Mouse (Mus musculus) hindbrain, embryonic 12.5 days (tissue): Measurements from ENCODE around the gene Pald1. TPM values are rescaled to one million over a fixed set of nuclear protein-coding genes. Genes with fewer than 3 reads are reported as not detected.

Experiments
- ATAC-seq: fragments of 200-750 bp; cut with Nextera tagmentation; 2 replicates; pipeline ENCODE4 v1.8.0; 2017; ENCODE audit warnings: moderate TSS enrichment; ENCODE audit not compliant: low FRiP score
- H3K27ac ChIP-seq: fragments of 300-500 bp; sonication (generic); 2 replicates; pipeline ENCODE4 v1.5.1; 2016; ENCODE audit warnings: mild to moderate bottlenecking
- H3K27me3 ChIP-seq: fragments of 300-500 bp; sonication (generic); 2 replicates; pipeline ENCODE4 v1.6.1; 2016; ENCODE audit warnings: mild to moderate bottlenecking
- H3K36me3 ChIP-seq: fragments of 300-500 bp; sonication (generic); 2 replicates; pipeline ENCODE4 v1.6.1; 2016; ENCODE audit warnings: mild to moderate bottlenecking
- H3K4me1 ChIP-seq: fragments of 300-500 bp; sonication (generic); 2 replicates; pipeline ENCODE4 v1.6.1; 2016
- H3K4me2 ChIP-seq: fragments of 300-500 bp; sonication (generic); replicated peaks from 2 replicates; pipeline ENCODE4 v1.6.1; 2016; ENCODE audit warnings: mild to moderate bottlenecking
- H3K4me3 ChIP-seq: fragments of 300-500 bp; sonication (generic); 2 replicates; pipeline ENCODE4 v1.5.1; 2016; ENCODE audit warnings: mild to moderate bottlenecking
- H3K9ac ChIP-seq: fragments of 300-500 bp; sonication (generic); 2 replicates; pipeline ENCODE4 v1.6.1; 2016; ENCODE audit warnings: mild to moderate bottlenecking, moderate library complexity
- H3K9me3 ChIP-seq: fragments of 300-500 bp; sonication (generic); replicated peaks from 2 replicates; pipeline ENCODE4 v1.6.1; 2016; ENCODE audit warnings: mild to moderate bottlenecking
- WGBS: fragments of 180-500 bp; shearing (Covaris S2); methylation state at CpG from one replicate; pipeline ENCODE4 v1.1.7; 2016; 5-methylcytosine and 5-hydroxymethylcytosine counted together
- polyA plus RNA-seq: library from polyadenylated mRNA; unstranded; fragments of >200 nt; fragmentation: Nextera tagmentation; extraction: Ambion mirVana; gene quantifications from 2 replicates; pipeline ENCODE4 v1.2.1, GENCODE M21; 2016

The Pald1 gene
- polyA plus RNA-seq, 1 experiment from 2014 or later = 39.3 TPM

DNA sequence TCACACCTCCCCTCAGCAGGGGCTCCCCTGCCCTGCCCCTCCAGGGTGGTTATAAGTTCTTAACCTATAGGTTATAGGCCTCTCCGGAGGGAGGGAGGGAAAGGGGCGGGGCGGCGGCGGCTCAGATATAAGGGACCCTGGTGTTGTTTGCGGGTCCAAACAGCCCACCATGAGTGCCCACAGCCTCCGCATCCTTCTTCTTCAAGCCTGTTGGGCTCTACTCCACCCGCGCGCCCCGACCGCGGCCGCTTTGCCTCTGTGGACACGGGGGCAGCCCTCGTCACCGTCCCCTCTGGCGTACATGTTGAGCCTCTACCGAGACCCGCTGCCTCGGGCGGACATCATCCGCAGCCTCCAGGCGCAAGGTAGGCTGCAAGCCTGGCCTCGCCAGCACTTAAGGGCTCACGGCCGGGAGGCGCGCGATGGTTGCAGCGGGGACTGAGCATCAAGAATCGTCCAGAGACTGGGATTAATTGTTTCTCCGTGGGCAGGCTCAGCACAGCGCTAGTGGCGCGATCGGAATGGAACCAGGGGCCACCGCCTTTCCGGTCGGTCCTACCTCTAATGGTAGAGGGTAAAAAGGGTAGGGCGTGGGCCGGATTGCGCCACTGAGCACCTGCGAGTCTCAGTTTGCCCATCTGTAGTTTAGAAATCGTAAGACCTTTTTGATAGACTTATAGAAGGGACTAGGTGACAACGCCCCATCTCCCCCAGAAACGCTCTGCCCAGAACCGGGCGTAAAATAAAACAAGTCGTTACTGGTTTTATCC, 35.0 kb upstream of the Pald1 start:
- Histone ChIP-seq H3K4me2 (peak overlapping the region; percentile 80), H3K36me3 (no peaks in the 10 kb centered on the region), H3K9me3 (no peaks in the 10 kb centered on the region), H3K4me3 (peak overlapping the region; percentile 42), H3K9ac (peak overlapping the region; percentile 46; the same call in 1 of the 2 replicates), H3K27ac (no peak overlapping the region), H3K27me3 (peaks cover 66% of the 10 kb centered on the region), H3K4me1 (peaks cover 7% of the 10 kb centered on the region)
- 3% methylated on average over 50 of the region's 50 CpGs for WGBS
- peak; percentile 44 for ATAC-seq

DNA sequence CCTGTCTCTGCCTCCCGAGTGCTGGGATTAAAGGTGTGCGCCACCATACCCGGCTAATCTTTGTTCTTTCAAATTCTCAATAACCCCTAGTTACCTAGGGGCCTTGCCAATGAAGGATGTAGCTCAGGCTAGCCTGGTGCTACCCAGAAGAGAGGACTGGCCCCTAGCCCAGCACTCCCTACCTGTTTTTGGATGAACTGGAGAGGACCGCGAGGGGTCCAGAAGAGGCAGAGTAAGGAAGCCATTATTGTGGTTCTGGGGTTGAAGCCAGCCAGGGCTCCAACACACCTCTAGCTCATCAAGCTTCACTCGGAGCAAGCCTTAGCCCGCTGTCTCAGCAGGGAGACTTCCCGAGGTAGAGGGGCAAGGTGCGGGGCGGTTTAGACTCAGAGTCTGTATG, 34.3 kb upstream of the Pald1 start, which contains the start of gene Nodal:
Nodal (plus strand) TSS at position 301 of the 400 bp plus-strand sequence.
- Histone ChIP-seq H3K4me2 (peak within 1 kb of the TSS; percentile 80), H3K27me3 (peaks cover 60% of the 10 kb centered on the region), H3K36me3 (no peaks in the 10 kb centered on the region), H3K9ac (peak within 1 kb of the TSS; percentile 46; the same call in 1 of the 2 replicates), H3K27ac (no peak within 1 kb of the TSS), H3K4me1 (peaks cover 7% of the 10 kb centered on the region), H3K4me3 (peak within 1 kb of the TSS; percentile 42), H3K9me3 (no peaks in the 10 kb centered on the region)
- WGBS = 24% methylated on average over 7 of the region's 10 CpGs
- ATAC-seq = 0 out of 2 replicates have a peak, but pooled peaks have one; percentile 2

DNA sequence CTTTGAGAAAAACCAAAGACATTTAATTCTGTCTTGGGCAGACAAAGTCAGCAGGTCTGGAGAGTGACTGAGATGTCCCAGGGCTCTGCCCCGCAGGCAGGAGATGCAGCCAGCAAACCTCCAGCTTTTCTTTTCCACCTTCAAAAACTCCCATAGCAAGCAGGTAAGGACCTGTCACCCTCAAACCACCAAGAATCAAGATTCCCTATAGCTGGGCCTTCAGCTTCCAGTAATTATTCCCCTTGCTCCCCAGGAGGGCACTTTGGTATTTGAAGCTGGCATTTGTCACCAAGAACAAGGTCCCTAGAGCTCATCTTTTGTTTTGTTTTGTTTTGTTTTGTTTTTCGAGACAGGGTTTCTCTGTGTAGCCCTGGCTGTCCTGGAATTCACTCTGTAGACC, 33.7 kb upstream of the Pald1 start:
- Histone ChIP-seq H3K9ac (no peak overlapping the region), H3K4me1 (peaks cover 7% of the 10 kb centered on the region), H3K27me3 (peaks cover 59% of the 10 kb centered on the region), H3K9me3 (no peaks in the 10 kb centered on the region), H3K4me3 (no peak overlapping the region), H3K27ac (no peak overlapping the region), H3K4me2 (no peak overlapping the region), H3K36me3 (no peaks in the 10 kb centered on the region)
- WGBS = 48% methylated on average over 2 of the region's 2 CpGs
- ATAC-seq = no peak

DNA sequence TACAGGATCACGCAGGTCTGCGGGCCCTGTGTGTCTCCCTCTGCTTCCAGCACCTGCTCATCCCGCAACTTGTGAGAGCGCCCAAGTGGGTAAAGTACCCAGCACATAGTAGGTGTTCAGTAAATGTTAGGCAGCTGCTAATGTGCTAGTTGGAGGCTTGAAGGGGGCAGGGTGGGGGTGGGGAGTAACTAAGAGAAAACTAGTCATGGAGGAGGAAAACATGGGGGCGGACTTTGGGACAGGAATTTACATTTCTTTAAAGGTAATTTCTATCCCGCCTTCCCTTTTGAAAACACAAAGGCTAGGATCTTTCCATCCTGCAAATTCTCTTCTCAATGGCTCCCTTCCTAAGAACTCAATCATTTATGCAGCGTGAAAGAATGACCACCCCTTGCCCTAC, 33.2 kb upstream of the Pald1 start:
- no peaks in the 10 kb centered on the region for H3K36me3 ChIP-seq
- H3K4me2 ChIP-seq = no peak overlapping the region
- peaks cover 59% of the 10 kb centered on the region for H3K27me3 ChIP-seq
- no peak overlapping the region for H3K4me3 ChIP-seq
- H3K27ac ChIP-seq = no peak overlapping the region
- no peak for ATAC-seq
- no peaks in the 10 kb centered on the region for H3K9me3 ChIP-seq
- no peak overlapping the region for H3K9ac ChIP-seq
- 20% methylated on average over 7 of the region's 7 CpGs for WGBS
- peaks cover 7% of the 10 kb centered on the region for H3K4me1 ChIP-seq

DNA sequence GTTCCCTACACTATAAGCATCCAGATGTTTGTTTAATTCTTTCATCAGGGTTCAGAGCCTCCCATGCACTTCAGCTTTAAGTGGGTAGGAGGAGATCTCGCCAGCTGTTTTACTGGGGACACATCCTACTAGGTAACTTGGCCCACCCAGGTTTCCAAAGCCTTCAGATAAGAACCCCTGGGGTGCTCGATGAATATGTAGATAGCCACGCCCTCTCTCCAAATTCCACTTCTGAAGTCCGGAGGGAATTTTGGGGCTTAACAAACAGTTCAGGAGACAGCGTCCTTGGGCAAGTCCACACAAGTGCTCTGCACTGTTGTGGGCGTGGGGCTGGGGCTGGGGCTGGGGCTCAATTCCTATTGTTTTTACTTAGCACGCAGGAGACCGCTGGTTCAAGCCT, 32.6 kb upstream of the Pald1 start:
- H3K27me3 ChIP-seq = peaks cover 57% of the 10 kb centered on the region
- H3K9ac ChIP-seq = no peak overlapping the region
- ATAC-seq = no peak
- no peaks in the 10 kb centered on the region for H3K36me3 ChIP-seq
- H3K4me2 ChIP-seq = no peak overlapping the region
- no peak overlapping the region for H3K27ac ChIP-seq
- H3K4me3 ChIP-seq = no peak overlapping the region
- H3K4me1 ChIP-seq = peaks cover 7% of the 10 kb centered on the region
- H3K9me3 ChIP-seq = no peaks in the 10 kb centered on the region
- 16% methylated on average over 8 of the region's 8 CpGs for WGBS

DNA sequence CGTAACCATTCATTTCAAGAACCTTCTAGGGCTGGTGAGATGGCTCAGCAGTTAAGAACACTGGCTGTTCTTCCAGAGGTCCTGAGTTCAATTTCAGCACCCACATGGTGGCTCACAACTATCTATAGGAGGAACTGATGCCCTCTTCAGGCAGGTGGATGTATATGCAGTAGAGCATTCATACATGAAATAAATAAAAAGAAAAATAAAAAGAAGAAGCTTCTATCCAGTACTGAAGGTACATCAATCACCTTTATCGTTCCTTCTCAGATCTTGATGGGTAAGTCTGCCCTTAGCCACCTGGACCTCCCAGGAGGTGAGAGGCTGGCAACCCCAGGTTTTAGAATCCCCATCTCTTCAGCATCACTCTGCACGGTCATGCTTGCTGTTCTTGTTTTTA, 31.9 kb upstream of the Pald1 start:
- H3K9ac ChIP-seq = no peak overlapping the region
- WGBS = 76% methylated on average over 3 of the region's 3 CpGs
- ATAC-seq = no peak
- no peaks in the 10 kb centered on the region for H3K9me3 ChIP-seq
- H3K36me3 ChIP-seq = no peaks in the 10 kb centered on the region
- peaks cover 50% of the 10 kb centered on the region for H3K27me3 ChIP-seq
- peaks cover 8% of the 10 kb centered on the region for H3K4me1 ChIP-seq
- H3K4me2 ChIP-seq = no peak overlapping the region
- no peak overlapping the region for H3K4me3 ChIP-seq
- H3K27ac ChIP-seq = no peak overlapping the region

DNA sequence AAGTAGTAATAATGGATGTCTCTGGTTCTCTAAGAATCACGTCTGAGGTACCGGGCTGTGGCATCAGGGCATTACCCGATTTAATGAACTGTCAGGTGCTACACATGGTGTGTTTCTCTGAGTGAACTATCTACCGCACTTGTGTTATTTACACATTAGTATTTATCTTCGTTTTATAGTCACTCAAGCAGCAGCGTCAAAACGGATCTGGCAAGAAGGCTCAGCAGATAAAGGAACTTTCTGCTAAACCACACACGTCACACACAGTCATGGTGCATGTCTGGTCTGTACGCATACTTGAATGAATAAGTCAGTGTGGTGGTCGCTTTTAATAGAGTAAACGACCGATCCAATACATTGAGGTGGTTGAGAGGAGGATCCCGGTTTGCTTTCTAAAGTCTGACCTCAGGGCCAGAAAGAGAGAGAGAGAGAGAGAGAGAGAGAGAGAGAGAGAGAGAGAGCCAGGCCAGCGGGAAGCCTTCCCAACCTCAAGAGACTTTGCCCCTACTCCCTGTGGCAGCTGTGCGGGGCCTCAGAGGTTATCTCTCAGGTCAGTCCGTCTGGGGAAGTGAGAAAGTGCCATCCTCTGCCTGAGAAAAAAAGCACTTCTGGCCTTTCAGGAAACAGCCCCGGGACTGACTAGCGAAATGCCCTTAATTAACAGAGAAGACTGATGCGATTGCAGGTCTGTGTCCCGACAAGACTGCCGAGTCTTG, 29.7 kb upstream of the Pald1 start:
- H3K9me3 ChIP-seq = no peaks in the 10 kb centered on the region
- peaks cover 11% of the 10 kb centered on the region for H3K4me1 ChIP-seq
- H3K27ac ChIP-seq = no peak overlapping the region
- peaks cover 28% of the 10 kb centered on the region for H3K27me3 ChIP-seq
- no peak for ATAC-seq
- no peak overlapping the region for H3K4me2 ChIP-seq
- H3K9ac ChIP-seq = no peak overlapping the region
- no peaks in the 10 kb centered on the region for H3K36me3 ChIP-seq
- 57% methylated on average over 21 of the region's 21 CpGs for WGBS
- no peak overlapping the region for H3K4me3 ChIP-seq

DNA sequence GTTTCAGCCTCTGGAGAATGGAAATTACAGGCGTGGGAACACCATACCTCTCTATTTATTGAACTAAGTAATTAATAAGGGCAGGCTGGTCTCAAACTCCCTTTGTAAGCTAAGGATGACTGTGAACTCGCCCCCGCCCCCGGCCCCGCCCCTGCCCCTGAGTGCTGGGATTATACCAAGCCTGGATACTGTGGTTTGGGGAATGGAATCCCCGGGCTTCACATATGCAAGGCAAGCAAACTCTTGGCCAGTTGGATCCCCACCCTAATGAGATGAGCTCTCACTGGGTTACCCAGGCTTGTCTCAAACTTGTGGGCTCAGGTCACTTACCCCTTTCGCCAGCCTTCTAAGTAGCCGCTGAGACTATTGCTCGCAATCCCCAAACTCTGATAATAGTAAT, 26.9 kb upstream of the Pald1 start:
- Histone ChIP-seq H3K4me3 (no peak overlapping the region), H3K27ac (no peak overlapping the region), H3K36me3 (no peaks in the 10 kb centered on the region), H3K4me2 (no peak overlapping the region), H3K9ac (no peak overlapping the region), H3K27me3 (peaks cover 4% of the 10 kb centered on the region; the same call in 1 of the 2 replicates), H3K4me1 (peaks cover 8% of the 10 kb centered on the region), H3K9me3 (no peaks in the 10 kb centered on the region)
- no peak for ATAC-seq
- WGBS = 33% methylated on average over 9 of the region's 9 CpGs

GRCm38 (mm10) chr10:61409776-61410175, 26.4 kb upstream of the Pald1 start:
- ATAC-seq = no peak
- Histone ChIP-seq H3K27ac (no peak overlapping the region), H3K36me3 (no peaks in the 10 kb centered on the region), H3K9ac (no peak overlapping the region), H3K4me3 (no peak overlapping the region), H3K27me3 (peaks cover 4% of the 10 kb centered on the region; the same call in 1 of the 2 replicates), H3K4me1 (peaks cover 8% of the 10 kb centered on the region), H3K9me3 (no peaks in the 10 kb centered on the region), H3K4me2 (no peak overlapping the region)
- WGBS = 4% methylated on average over 4 of the region's 4 CpGs

DNA sequence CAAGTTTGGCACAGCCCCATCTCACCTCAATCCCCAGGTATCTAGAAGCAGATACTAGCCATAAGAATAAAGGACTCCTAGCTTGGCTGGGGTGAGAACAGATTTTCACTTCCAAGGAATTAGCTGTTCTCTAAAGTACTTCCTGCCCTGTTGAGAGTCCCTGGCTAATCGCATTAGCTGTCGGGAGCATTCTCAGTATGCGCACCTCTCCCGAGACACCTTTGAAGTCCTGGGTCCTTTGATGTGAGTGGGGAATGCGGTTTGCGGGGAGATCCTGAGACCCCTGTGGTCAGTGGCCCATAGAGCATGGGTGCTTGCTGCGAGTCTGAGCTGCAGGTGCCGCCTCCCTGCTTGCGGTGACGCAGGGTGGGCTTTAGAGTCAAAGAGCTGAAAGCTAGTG, 22.6 kb upstream of the Pald1 start:
- H3K4me2 ChIP-seq = no peak overlapping the region
- no peaks in the 10 kb centered on the region for H3K9me3 ChIP-seq
- H3K27ac ChIP-seq = no peak overlapping the region
- ATAC-seq = no peak
- H3K4me1 ChIP-seq = peaks cover 8% of the 10 kb centered on the region
- no peaks in the 10 kb centered on the region for H3K36me3 ChIP-seq
- WGBS = 21% methylated on average over 10 of the region's 10 CpGs
- H3K4me3 ChIP-seq = no peak overlapping the region
- H3K27me3 ChIP-seq = peaks cover 4% of the 10 kb centered on the region; the same call in 1 of the 2 replicates
- no peak overlapping the region for H3K9ac ChIP-seq

DNA sequence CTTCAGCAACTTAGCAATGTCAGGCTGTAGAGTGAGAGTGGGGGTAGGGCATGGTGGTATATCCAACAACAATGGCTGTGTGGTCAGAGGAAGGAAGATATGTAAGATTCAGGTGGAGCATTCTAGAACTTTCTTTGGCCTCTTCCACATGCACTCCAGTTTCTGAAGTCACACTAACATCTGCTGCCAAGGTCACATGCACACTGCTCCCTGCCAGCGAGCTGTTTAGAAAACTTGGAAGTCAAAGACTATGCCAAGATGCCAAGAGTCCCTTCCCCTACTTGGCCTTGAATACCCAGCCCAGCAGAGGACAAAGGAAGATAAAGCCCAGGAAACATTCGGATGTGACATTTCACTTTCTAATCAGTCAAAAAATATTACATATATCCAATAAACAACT, 19.6 kb upstream of the Pald1 start:
- Histone ChIP-seq H3K4me1 (no peaks in the 10 kb centered on the region), H3K4me3 (no peak overlapping the region), H3K36me3 (no peaks in the 10 kb centered on the region), H3K27me3 (peaks cover 4% of the 10 kb centered on the region; the same call in 1 of the 2 replicates), H3K9ac (no peak overlapping the region), H3K4me2 (no peak overlapping the region), H3K9me3 (no peaks in the 10 kb centered on the region), H3K27ac (no peak overlapping the region)
- 88% methylated on average over 2 of the region's 2 CpGs for WGBS
- ATAC-seq = no peak

- Histone ChIP-seq H3K4me3 (no peak overlapping the region), H3K9ac (no peak overlapping the region), H3K9me3 (no peaks in the 10 kb centered on the region), H3K36me3 (no peaks in the 10 kb centered on the region), H3K4me1 (no peaks in the 10 kb centered on the region), H3K27ac (no peak overlapping the region), H3K27me3 (peaks cover 4% of the 10 kb centered on the region; the same call in 1 of the 2 replicates), H3K4me2 (no peak overlapping the region)
- ATAC-seq = no peak
- 81% methylated on average over 5 of the region's 5 CpGs for WGBS
Measured at GRCm38 (mm10) chr10:61402480-61402879, 19.1 kb upstream of the Pald1 start.
